Mouse (Mus musculus) heart, embryonic 16.5 days (tissue): ENCODE data around the gene Tgm1. TPM values are rescaled to one million over a fixed set of nuclear protein-coding genes. Genes with fewer than 3 reads are reported as not detected.
A peak's percentile ranks its signal among the peaks of the same experiment; 100 is the strongest.

ENCODE experiments used
- ATAC-seq: fragments of 200-750 bp; cut with Nextera tagmentation; replicated peaks from 2 replicates; pipeline ENCODE4 v1.8.0; 2017; ENCODE audit warnings: moderate number of reproducible peaks; ENCODE audit not compliant: insufficient read depth, low FRiP score; ENCODE audit errors: extremely low read depth
- H3K27ac ChIP-seq: fragments of 300-500 bp; sonication (generic); 2 replicates; pipeline ENCODE4 v1.5.1; 2014; ENCODE audit warnings: mild to moderate bottlenecking, low read length, control low read depth, moderate library complexity
- H3K27me3 ChIP-seq: fragments of 300-500 bp; sonication (generic); 2 replicates; pipeline ENCODE4 v1.6.1; 2014; ENCODE audit warnings: low read length, mixed read lengths; ENCODE audit not compliant: control insufficient read depth, insufficient read depth
- H3K36me3 ChIP-seq: fragments of 300-500 bp; sonication (generic); 2 replicates; pipeline ENCODE4 v1.6.1; 2014; ENCODE audit not compliant: control insufficient read depth, insufficient read depth
- H3K4me1 ChIP-seq: fragments of 300-500 bp; sonication (generic); 2 replicates; pipeline ENCODE4 v1.6.1; 2014; ENCODE audit warnings: low read length, mixed read lengths; ENCODE audit not compliant: control insufficient read depth, insufficient read depth
- H3K4me2 ChIP-seq: fragments of 300-500 bp; sonication (generic); 2 replicates; pipeline ENCODE4 v1.6.1; 2014; ENCODE audit warnings: low read depth, mild to moderate bottlenecking, control low read depth, low read length
- H3K4me3 ChIP-seq: fragments of 300-500 bp; sonication (generic); 2 replicates; pipeline ENCODE4 v1.5.1; 2014; ENCODE audit warnings: mild to moderate bottlenecking, control low read depth, low read length
- H3K9ac ChIP-seq: fragments of 300-500 bp; sonication (generic); 2 replicates; pipeline ENCODE4 v1.6.1; 2014; ENCODE audit warnings: low read length, control low read depth
- H3K9me3 ChIP-seq: fragments of 300-500 bp; sonication (generic); replicated peaks from 2 replicates; pipeline ENCODE4 v1.6.1; 2016; ENCODE audit warnings: low read length; ENCODE audit not compliant: control insufficient read depth
- WGBS: fragments of 180-500 bp; shearing (Covaris S2); extraction: QIAGEN DNeasy Blood & Tissue Kit; methylation state at CpG from one replicate; pipeline ENCODE4 v1.1.7; 2014; 5-methylcytosine and 5-hydroxymethylcytosine counted together
- polyA plus RNA-seq: library from polyadenylated mRNA; unstranded; fragments of >200 nt; fragmentation: Nextera tagmentation; extraction: Ambion mirVana; gene quantifications from 2 replicates; pipeline ENCODE4 v1.2.1, GENCODE M21; 2015

Tgm1 gene
- polyA plus RNA-seq, 1 experiment from 2014 or later, result 0.45 TPM

- Histone ChIP-seq H3K9ac (peak within 1 kb of the TSS; percentile 91), H3K4me1 (peaks cover 16% of the 10 kb centered on the region), H3K9me3 (no peaks in the 10 kb centered on the region), H3K27ac (peak within 1 kb of the TSS; percentile 85), H3K36me3 (peaks cover 19% of the 10 kb centered on the region), H3K27me3 (no peaks in the 10 kb centered on the region), H3K4me2 (peak within 1 kb of the TSS; percentile 97), H3K4me3 (peak within 1 kb of the TSS; percentile 94)
- 1% methylated on average over 38 of the region's 38 CpGs for whole genome bisulfite sequencing
- ATAC-seq, result peak; percentile 98
Observed at GRCm38 (mm10) chr14:55671833-55672740, 41.6 kb downstream of the Tgm1 start, which contains the start of the genes Gmpr2 and Nedd8. Gene Gmpr2 (plus strand): TSS chr14:55671941. Gene Nedd8 (minus strand): TSS chr14:55672124.

GRCm38 (mm10) chr14:55671486-55671832 lies 42.3 kb downstream of the Tgm1 start:
- no peaks in the 10 kb centered on the region for H3K9me3 ChIP-seq
- under 1% methylated on average over 12 of the region's 12 CpGs for WGBS
- peak; percentile 47 for ATAC-seq

GRCm38 (mm10) chr14:55660636-55661035 lies 53.1 kb downstream of the Tgm1 start:
- ATAC-seq, result no peak
- Histone ChIP-seq H3K27me3 (no peaks in the 10 kb centered on the region), H3K4me1 (peaks cover 27% of the 10 kb centered on the region), H3K4me2 (0 out of 2 replicates have a peak overlapping the region, but pooled peaks have one; percentile 7), H3K9me3 (no peaks in the 10 kb centered on the region), H3K9ac (no peak overlapping the region), H3K36me3 (peaks cover 28% of the 10 kb centered on the region), H3K4me3 (peak overlapping the region; percentile 64), H3K27ac (no peak overlapping the region)
- WGBS, result 45% methylated on average over 2 of the region's 2 CpGs

More at GRCm38 (mm10) chr14:55671486-55671832, 42.3 kb downstream of the Tgm1 start:
- Histone ChIP-seq H3K27me3 (no peaks in the 10 kb centered on the region), H3K4me2 (peak overlapping the region; percentile 97), H3K36me3 (peaks cover 17% of the 10 kb centered on the region), H3K9ac (peak overlapping the region; percentile 91), H3K4me1 (peaks cover 16% of the 10 kb centered on the region), H3K4me3 (peak overlapping the region; percentile 94), H3K27ac (peak overlapping the region; percentile 85)

- peak; percentile 88 for ATAC-seq
- H3K27me3 ChIP-seq, result no peaks in the 10 kb centered on the region
- under 1% methylated on average over 39 of the region's 39 CpGs for WGBS
Observed at GRCm38 (mm10) chr14:55659960-55660573, 53.7 kb downstream of the Tgm1 start, which contains the start of gene Mdp1. Gene Mdp1 (minus strand): TSS chr14:55660508.

GRCm38 (mm10) chr14:55658011-55658410 lies 55.7 kb downstream of the Tgm1 start:
- H3K27ac ChIP-seq, result peak overlapping the region; percentile 89
- no peaks in the 10 kb centered on the region for H3K9me3 ChIP-seq

More at GRCm38 (mm10) chr14:55659960-55660573, 53.7 kb downstream of the Tgm1 start, which contains the start of gene Mdp1:
- Histone ChIP-seq H3K4me3 (peak within 1 kb of the TSS; percentile 64), H3K4me2 (peak within 1 kb of the TSS; percentile 77), H3K36me3 (peaks cover 28% of the 10 kb centered on the region), H3K9me3 (no peaks in the 10 kb centered on the region), H3K4me1 (peaks cover 27% of the 10 kb centered on the region), H3K9ac (peak within 1 kb of the TSS; percentile 86), H3K27ac (peak within 1 kb of the TSS; percentile 73)

GRCm38 (mm10) chr14:55656935-55657334 lies 56.8 kb downstream of the Tgm1 start:
- Histone ChIP-seq H3K4me1 (peaks cover 27% of the 10 kb centered on the region), H3K9me3 (no peaks in the 10 kb centered on the region), H3K36me3 (peaks cover 16% of the 10 kb centered on the region), H3K27me3 (no peaks in the 10 kb centered on the region), H3K9ac (no peak overlapping the region; the same call in 1 of the 2 replicates), H3K4me2 (peak overlapping the region; percentile 13; the same call in 1 of the 2 replicates), H3K4me3 (no peak overlapping the region), H3K27ac (peak overlapping the region; percentile 89)
- 52% methylated on average over 3 of the region's 3 CpGs for WGBS
- peak; percentile 77 for ATAC-seq

More at GRCm38 (mm10) chr14:55658011-55658410, 55.7 kb downstream of the Tgm1 start:
- ATAC-seq, result no peak
- 78% methylated on average over 5 of the region's 5 CpGs for WGBS
- Histone ChIP-seq H3K36me3 (peaks cover 21% of the 10 kb centered on the region), H3K4me1 (peaks cover 27% of the 10 kb centered on the region), H3K4me2 (no peak overlapping the region), H3K27me3 (no peaks in the 10 kb centered on the region), H3K4me3 (no peak overlapping the region), H3K9ac (no peak overlapping the region)

- Histone ChIP-seq H3K27ac (no peak overlapping the region), H3K4me2 (no peak overlapping the region), H3K4me1 (no peaks in the 10 kb centered on the region), H3K4me3 (no peak overlapping the region), H3K36me3 (no peaks in the 10 kb centered on the region), H3K9ac (no peak overlapping the region), H3K9me3 (no peaks in the 10 kb centered on the region), H3K27me3 (no peaks in the 10 kb centered on the region)
- no peak for ATAC-seq
- 79% methylated on average over 7 of the region's 7 CpGs for WGBS
Observed at GRCm38 (mm10) chr14:55651528-55651927, 62.2 kb downstream of the Tgm1 start.
